Mouse (Mus musculus) midbrain, embryonic 13.5 days (tissue): ENCODE results near the gene Nfat5. TPM values are rescaled to one million over a fixed set of nuclear protein-coding genes. Genes with fewer than 3 reads are reported as not detected.

Source experiments
- ATAC-seq: fragments of 200-750 bp; cut with Nextera tagmentation; 2 replicates; pipeline ENCODE4 v1.8.0; 2017; ENCODE audit warnings: mild to moderate bottlenecking, moderate TSS enrichment, moderate library complexity
- H3K27ac ChIP-seq: fragments of 300-500 bp; sonication (generic); 2 replicates; pipeline ENCODE4 v1.5.1; 2015; ENCODE audit warnings: inconsistent platforms, mild to moderate bottlenecking, moderate library complexity
- H3K27me3 ChIP-seq: fragments of 300-500 bp; sonication (generic); 2 replicates; pipeline ENCODE4 v1.6.1; 2015; ENCODE audit warnings: mild to moderate bottlenecking, inconsistent platforms
- H3K36me3 ChIP-seq: fragments of 300-500 bp; sonication (generic); 2 replicates; pipeline ENCODE4 v1.6.1; 2015; ENCODE audit warnings: mild to moderate bottlenecking, inconsistent platforms
- H3K4me1 ChIP-seq: fragments of 300-500 bp; sonication (generic); replicated peaks from 2 replicates; pipeline ENCODE4 v1.6.1; 2015; ENCODE audit warnings: inconsistent platforms
- H3K4me2 ChIP-seq: fragments of 300-500 bp; sonication (generic); replicated peaks from 2 replicates; pipeline ENCODE4 v1.6.1; 2015; ENCODE audit warnings: moderate library complexity, mild to moderate bottlenecking, inconsistent platforms
- H3K4me3 ChIP-seq: fragments of 300-500 bp; sonication (generic); replicated peaks from 2 replicates; pipeline ENCODE4 v1.5.1; 2015; ENCODE audit warnings: mild to moderate bottlenecking, inconsistent platforms
- H3K9ac ChIP-seq: fragments of 300-500 bp; sonication (generic); replicated peaks from 2 replicates; pipeline ENCODE4 v1.6.1; 2015; ENCODE audit warnings: mild to moderate bottlenecking, inconsistent platforms
- H3K9me3 ChIP-seq: fragments of 300-500 bp; sonication (generic); 2 replicates; pipeline ENCODE4 v1.6.1; 2016; ENCODE audit warnings: mild to moderate bottlenecking, inconsistent platforms
- WGBS: fragments of 180-500 bp; shearing (Covaris S2); methylation state at CpG from one replicate; pipeline ENCODE4 v1.1.7; 2015; 5-methylcytosine and 5-hydroxymethylcytosine counted together
- polyA plus RNA-seq: library from polyadenylated mRNA; unstranded; fragments of >200 nt; fragmentation: Nextera tagmentation; extraction: Ambion mirVana; gene quantifications from 2 replicates; pipeline ENCODE4 v1.2.1, GENCODE M21; 2015

Nfat5 gene
- polyA plus RNA-seq, 1 experiment from 2014 or later = 13.3 TPM

GRCm38 (mm10) chr8:107293641-107294628, 665 bp downstream of the Nfat5 start:
- under 1% methylated on average over 60 of the region's 98 CpGs for WGBS
- ATAC-seq = peak; percentile 43; the same call in 1 of the 2 replicates
- peak overlapping the region; percentile 97 for H3K27ac ChIP-seq

GRCm38 (mm10) chr8:107295450-107295849, 2.2 kb downstream of the Nfat5 start:
- ATAC-seq = no peak
- H3K27me3 ChIP-seq = no peaks in the 10 kb centered on the region
- H3K27ac ChIP-seq = no peak overlapping the region
- WGBS = 77% methylated on average over 1 of the region's 1 CpGs
- H3K9me3 ChIP-seq = no peaks in the 10 kb centered on the region
- peaks cover 17% of the 10 kb centered on the region for H3K4me1 ChIP-seq
- H3K36me3 ChIP-seq = no peaks in the 10 kb centered on the region
- H3K9ac ChIP-seq = no peak overlapping the region
- H3K4me3 ChIP-seq = 0 out of 2 replicates have a peak overlapping the region, but pooled peaks have one; percentile 11
- peak overlapping the region; percentile 19; the same call in 1 of the 2 replicates for H3K4me2 ChIP-seq

More at GRCm38 (mm10) chr8:107293641-107294628, 665 bp downstream of the Nfat5 start:
- H3K9me3 ChIP-seq = no peaks in the 10 kb centered on the region
- no peaks in the 10 kb centered on the region for H3K27me3 ChIP-seq
- H3K4me2 ChIP-seq = peak overlapping the region; percentile 60
- H3K4me3 ChIP-seq = peak overlapping the region; percentile 97
- peak overlapping the region; percentile 94 for H3K9ac ChIP-seq
- no peaks in the 10 kb centered on the region for H3K36me3 ChIP-seq
- H3K4me1 ChIP-seq = peaks cover 17% of the 10 kb centered on the region

GRCm38 (mm10) chr8:107311876-107312275, 18.6 kb downstream of the Nfat5 start:
- no peak overlapping the region for H3K9ac ChIP-seq
- ATAC-seq = no peak
- no peaks in the 10 kb centered on the region for H3K9me3 ChIP-seq
- no peaks in the 10 kb centered on the region for H3K27me3 ChIP-seq
- H3K27ac ChIP-seq = no peak overlapping the region
- H3K4me3 ChIP-seq = no peak overlapping the region
- 0 out of 2 replicates have a peak, but pooled peaks cover 3% of the 10 kb centered on the region for H3K36me3 ChIP-seq
- H3K4me1 ChIP-seq = no peaks in the 10 kb centered on the region
- H3K4me2 ChIP-seq = no peak overlapping the region

DNA sequence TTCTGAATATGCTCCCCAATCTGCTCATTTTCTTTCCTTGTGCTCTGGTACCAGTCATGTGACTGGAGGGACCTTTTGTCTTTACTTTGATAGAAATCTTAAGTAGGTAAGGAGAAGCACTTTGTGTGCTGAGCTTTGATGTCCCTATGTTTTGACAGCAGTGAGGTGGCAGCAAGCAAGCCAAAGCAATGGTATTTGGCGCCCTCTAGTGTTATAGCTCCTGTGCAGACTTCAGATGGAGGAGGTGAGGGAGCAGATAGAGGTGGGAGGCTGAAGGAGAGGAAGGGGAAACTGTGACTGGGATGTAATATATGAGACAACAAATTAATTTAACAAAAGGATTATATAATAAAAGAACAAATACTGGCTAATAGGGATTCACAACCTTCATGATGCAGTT, 30.9 kb downstream of the Nfat5 start:
- Histone ChIP-seq H3K27me3 (no peaks in the 10 kb centered on the region), H3K4me3 (no peak overlapping the region), H3K9me3 (no peaks in the 10 kb centered on the region), H3K4me2 (no peak overlapping the region), H3K27ac (no peak overlapping the region), H3K4me1 (no peaks in the 10 kb centered on the region), H3K9ac (no peak overlapping the region), H3K36me3 (no peaks in the 10 kb centered on the region)
- 0% methylated on average over 1 of the region's 1 CpGs for WGBS
- ATAC-seq = peak; percentile 62

GRCm38 (mm10) chr8:107329595-107329994, 36.3 kb downstream of the Nfat5 start:
- no peaks in the 10 kb centered on the region for H3K27me3 ChIP-seq
- H3K9ac ChIP-seq = no peak overlapping the region
- H3K4me1 ChIP-seq = no peaks in the 10 kb centered on the region
- WGBS = 81% methylated on average over 1 of the region's 1 CpGs
- H3K36me3 ChIP-seq = no peaks in the 10 kb centered on the region
- H3K4me2 ChIP-seq = no peak overlapping the region
- H3K4me3 ChIP-seq = no peak overlapping the region
- no peak for ATAC-seq
- H3K27ac ChIP-seq = no peak overlapping the region
- no peaks in the 10 kb centered on the region for H3K9me3 ChIP-seq

- 97% methylated on average over 1 of the region's 1 CpGs for WGBS
- Histone ChIP-seq H3K9me3 (no peaks in the 10 kb centered on the region), H3K4me2 (no peak overlapping the region), H3K27me3 (no peaks in the 10 kb centered on the region), H3K4me1 (no peaks in the 10 kb centered on the region), H3K4me3 (no peak overlapping the region), H3K9ac (no peak overlapping the region), H3K36me3 (peaks cover 6% of the 10 kb centered on the region), H3K27ac (no peak overlapping the region)
- ATAC-seq = no peak
These were observed 43.2 kb downstream of the Nfat5 start for GRCm38 (mm10) chr8:107336480-107336879.

- H3K27ac ChIP-seq = no peak overlapping the region
- peaks cover 59% of the 10 kb centered on the region for H3K36me3 ChIP-seq
- ATAC-seq = no peak
- no peak overlapping the region for H3K9ac ChIP-seq
- WGBS = 91% methylated on average over 4 of the region's 4 CpGs
- H3K9me3 ChIP-seq = no peaks in the 10 kb centered on the region
- H3K27me3 ChIP-seq = no peaks in the 10 kb centered on the region
- no peaks in the 10 kb centered on the region for H3K4me1 ChIP-seq
- H3K4me2 ChIP-seq = no peak overlapping the region
- H3K4me3 ChIP-seq = no peak overlapping the region
These were observed 77.0 kb downstream of the Nfat5 start for GRCm38 (mm10) chr8:107370311-107370710.

- no peak overlapping the region for H3K4me2 ChIP-seq
- no peak for ATAC-seq
- peaks cover 21% of the 10 kb centered on the region for H3K36me3 ChIP-seq
- H3K9ac ChIP-seq = no peak overlapping the region
- H3K4me1 ChIP-seq = no peaks in the 10 kb centered on the region
- no peak overlapping the region for H3K4me3 ChIP-seq
- WGBS = 97% methylated on average over 3 of the region's 3 CpGs
- H3K27ac ChIP-seq = no peak overlapping the region
- H3K9me3 ChIP-seq = no peaks in the 10 kb centered on the region
- no peaks in the 10 kb centered on the region for H3K27me3 ChIP-seq
These were observed 84.1 kb downstream of the Nfat5 start for GRCm38 (mm10) chr8:107377346-107377745.

GRCm38 (mm10) chr8:107380734-107381133, 87.5 kb downstream of the Nfat5 start:
- no peak for ATAC-seq
- no peak overlapping the region for H3K4me3 ChIP-seq
- WGBS = 94% methylated on average over 8 of the region's 8 CpGs
- peaks cover 19% of the 10 kb centered on the region for H3K36me3 ChIP-seq
- H3K9ac ChIP-seq = no peak overlapping the region
- no peak overlapping the region for H3K27ac ChIP-seq
- H3K27me3 ChIP-seq = no peaks in the 10 kb centered on the region
- no peak overlapping the region for H3K4me2 ChIP-seq
- H3K9me3 ChIP-seq = no peaks in the 10 kb centered on the region
- no peaks in the 10 kb centered on the region for H3K4me1 ChIP-seq

GRCm38 (mm10) chr8:107381666-107382065, 88.4 kb downstream of the Nfat5 start:
- ATAC-seq = no peak
- H3K27ac ChIP-seq = no peak overlapping the region
- peaks cover 19% of the 10 kb centered on the region for H3K36me3 ChIP-seq
- WGBS = 94% methylated on average over 4 of the region's 4 CpGs
- no peaks in the 10 kb centered on the region for H3K27me3 ChIP-seq
- no peak overlapping the region for H3K4me2 ChIP-seq
- H3K9me3 ChIP-seq = no peaks in the 10 kb centered on the region
- H3K4me1 ChIP-seq = no peaks in the 10 kb centered on the region
- H3K9ac ChIP-seq = no peak overlapping the region
- H3K4me3 ChIP-seq = no peak overlapping the region

DNA sequence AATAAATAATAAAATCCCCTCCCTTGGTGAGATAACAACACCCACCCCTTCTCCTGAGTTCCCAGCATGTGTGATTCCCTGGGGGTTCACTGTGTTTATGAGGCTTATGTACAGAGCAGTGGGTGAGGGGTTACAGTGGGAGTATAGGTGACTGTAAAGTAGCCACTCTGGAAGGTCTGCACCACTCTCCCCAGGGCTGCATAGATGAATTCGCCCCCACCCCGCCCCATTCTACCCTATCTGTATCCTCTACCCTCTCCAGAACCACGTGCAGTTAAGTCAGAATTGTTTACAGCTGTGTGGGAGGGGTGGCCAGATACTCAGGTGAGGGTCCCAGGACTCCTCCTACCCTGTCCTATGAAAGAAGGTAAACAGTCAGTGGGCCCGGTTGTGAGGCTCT, 89.6 kb downstream of the Nfat5 start:
- Histone ChIP-seq H3K27me3 (no peaks in the 10 kb centered on the region), H3K27ac (no peak overlapping the region), H3K4me2 (no peak overlapping the region), H3K9ac (no peak overlapping the region), H3K4me1 (no peaks in the 10 kb centered on the region), H3K4me3 (no peak overlapping the region), H3K9me3 (no peaks in the 10 kb centered on the region), H3K36me3 (peaks cover 19% of the 10 kb centered on the region)
- ATAC-seq = no peak
- WGBS = 77% methylated on average over 4 of the region's 4 CpGs

DNA sequence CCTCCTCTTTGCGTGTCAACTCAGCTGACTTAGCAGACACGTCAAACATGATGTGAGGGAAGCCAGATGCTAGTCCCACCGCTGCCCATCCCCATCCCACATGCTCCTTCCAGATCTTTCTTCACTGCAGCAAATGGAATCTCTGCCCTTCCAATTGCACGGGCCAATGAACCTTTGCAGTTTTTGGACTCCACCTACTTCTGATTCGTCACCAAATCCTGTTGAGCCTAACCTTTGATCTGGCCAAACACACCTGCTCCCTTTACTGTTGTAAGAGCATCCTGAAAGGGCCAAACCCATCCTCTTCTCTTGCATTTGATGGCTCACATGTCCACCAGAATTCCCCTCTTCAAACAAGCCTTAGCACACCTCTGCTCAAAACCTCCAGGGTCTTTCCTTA, 91.4 kb downstream of the Nfat5 start:
- H3K4me1 ChIP-seq = no peaks in the 10 kb centered on the region
- no peak overlapping the region for H3K4me3 ChIP-seq
- H3K9ac ChIP-seq = no peak overlapping the region
- no peak overlapping the region for H3K27ac ChIP-seq
- no peak overlapping the region for H3K4me2 ChIP-seq
- ATAC-seq = no peak
- H3K36me3 ChIP-seq = peaks cover 9% of the 10 kb centered on the region
- WGBS = 69% methylated on average over 5 of the region's 5 CpGs
- no peaks in the 10 kb centered on the region for H3K27me3 ChIP-seq
- no peaks in the 10 kb centered on the region for H3K9me3 ChIP-seq
